Mouse (Mus musculus) limb, embryonic 11.5 days (tissue): ENCODE measurements around the gene Colq. TPM values are rescaled to one million over a fixed set of nuclear protein-coding genes. Genes with fewer than 3 reads are reported as not detected.

ENCODE experiments used
- ATAC-seq: fragments of 200-750 bp; cut with Nextera tagmentation; 2 replicates; pipeline ENCODE4 v1.8.0; 2017; ENCODE audit warnings: low read depth; ENCODE audit not compliant: insufficient number of reproducible peaks, low FRiP score, low TSS enrichment
- DNase-seq: peaks from one replicate; pipeline ENCODE4 v3.0.0-alpha.2; 2015; ENCODE audit warnings: low spot score
- H3K27ac ChIP-seq: fragments of 300-500 bp; sonication (generic); replicated peaks from 2 replicates; pipeline ENCODE4 v1.5.1; 2014; ENCODE audit warnings: low read depth, mild to moderate bottlenecking, low read length
- H3K27me3 ChIP-seq: fragments of 300-500 bp; sonication (generic); 2 replicates; pipeline ENCODE4 v1.6.1; 2014; ENCODE audit warnings: mild to moderate bottlenecking, low read length, mixed read lengths; ENCODE audit not compliant: control insufficient read depth, insufficient read depth
- H3K36me3 ChIP-seq: fragments of 300-500 bp; sonication (generic); 2 replicates; pipeline ENCODE4 v1.6.1; 2014; ENCODE audit warnings: mild to moderate bottlenecking, low read length, moderate library complexity, mixed read lengths; ENCODE audit not compliant: control insufficient read depth, insufficient read depth
- H3K4me1 ChIP-seq: fragments of 300-500 bp; sonication (generic); 2 replicates; pipeline ENCODE4 v1.6.1; 2014; ENCODE audit warnings: low read length, mixed read lengths; ENCODE audit not compliant: control insufficient read depth, insufficient read depth
- H3K4me2 ChIP-seq: fragments of 300-500 bp; sonication (generic); 2 replicates; pipeline ENCODE4 v1.6.1; 2014; ENCODE audit warnings: low read depth, mild to moderate bottlenecking, moderate library complexity; ENCODE audit not compliant: severe bottlenecking
- H3K4me3 ChIP-seq: fragments of 300-500 bp; sonication (generic); 2 replicates; pipeline ENCODE4 v1.5.1; 2014; ENCODE audit warnings: low read depth, low read length
- H3K9ac ChIP-seq: fragments of 300-500 bp; sonication (generic); 2 replicates; pipeline ENCODE4 v1.6.1; 2014; ENCODE audit warnings: mild to moderate bottlenecking, low read length
- H3K9me3 ChIP-seq: fragments of 300-500 bp; sonication (generic); 2 replicates; pipeline ENCODE4 v1.6.1; 2016; ENCODE audit warnings: low read length; ENCODE audit not compliant: control insufficient read depth
- WGBS: fragments of 180-500 bp; shearing (Covaris S2); extraction: QIAGEN DNeasy Blood & Tissue Kit; methylation state at CpG from one replicate; pipeline ENCODE4 v1.1.7; 2014; 5-methylcytosine and 5-hydroxymethylcytosine counted together
- polyA plus RNA-seq: library from polyadenylated mRNA; unstranded; fragments of >200 nt; fragmentation: Nextera tagmentation; extraction: Ambion mirVana; gene quantifications from 2 replicates; pipeline ENCODE4 v1.2.1, GENCODE M21; 2014

The Colq gene
- polyA plus RNA-seq, 1 experiment from 2014 or later, result 0.51 TPM

DNA sequence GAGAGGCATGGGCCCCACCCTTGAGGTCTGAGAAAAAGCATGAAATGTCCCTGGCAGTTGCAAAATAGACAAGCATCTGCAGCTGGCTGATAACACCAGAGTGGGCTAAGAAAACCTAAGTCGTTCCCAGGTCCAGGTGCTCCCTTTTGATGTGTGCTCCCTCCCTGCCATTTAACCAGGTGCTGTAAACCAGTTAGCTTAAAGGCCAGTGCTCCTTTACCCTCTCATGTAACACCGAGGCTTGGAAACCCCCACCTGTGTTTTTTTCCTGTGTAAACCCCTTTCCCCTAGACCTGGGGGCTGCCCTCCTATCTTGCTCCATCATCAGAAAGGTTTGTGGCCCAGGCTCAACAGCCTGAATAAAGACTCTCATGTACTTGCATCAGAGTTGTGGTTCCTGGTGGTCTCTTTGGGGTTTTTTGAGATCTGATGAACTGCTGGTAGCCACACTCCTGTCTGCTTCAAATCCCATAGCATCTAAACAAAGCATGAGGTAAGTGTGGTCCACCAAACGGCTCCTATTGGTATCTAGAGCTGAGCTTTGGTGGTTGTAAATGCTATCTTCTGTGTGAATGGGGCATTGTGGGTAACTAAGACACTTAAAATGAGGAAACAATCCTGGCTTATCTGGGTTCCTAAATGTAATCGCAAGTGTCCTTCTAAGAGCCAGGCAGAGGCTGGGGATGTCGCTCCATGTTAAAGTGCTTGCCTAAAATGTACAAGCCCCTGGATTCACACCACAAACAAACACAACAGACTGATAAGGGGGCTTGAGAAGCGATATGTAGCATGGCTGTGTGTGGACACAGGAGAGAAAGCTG lies 20.8 kb downstream of the Colq start:
- 57% methylated on average over 6 of the region's 6 CpGs for WGBS
- Histone ChIP-seq H3K4me2 (no peak overlapping the region), H3K4me3 (no peak overlapping the region)

DNA sequence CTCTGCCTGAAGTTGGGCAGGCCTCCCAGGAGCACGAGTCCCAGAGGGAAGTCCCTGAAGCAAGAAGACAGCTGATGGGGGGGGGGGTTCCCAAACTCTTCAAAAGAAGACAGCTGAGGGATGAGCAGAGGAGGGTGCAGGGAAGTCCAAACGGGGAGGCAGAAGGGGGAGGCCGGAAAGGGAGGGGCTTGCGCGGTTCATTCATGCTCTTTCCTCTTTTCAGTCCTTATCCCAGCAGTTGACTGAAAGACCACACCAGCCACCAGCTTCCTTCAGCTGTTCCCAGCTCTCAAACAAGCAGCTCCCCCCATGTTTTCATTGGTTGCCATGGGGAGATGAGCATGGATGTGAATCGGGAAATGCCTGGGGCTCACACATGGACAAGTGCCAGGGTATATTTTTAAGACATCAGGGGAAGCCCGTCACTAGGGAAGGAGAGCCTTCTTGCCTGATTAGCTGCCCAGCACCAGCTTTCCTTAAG lies 22.0 kb downstream of the Colq start:
- Histone ChIP-seq H3K4me3 (no peak overlapping the region), H3K36me3 (no peaks in the 10 kb centered on the region), H3K9me3 (no peaks in the 10 kb centered on the region), H3K9ac (no peak overlapping the region), H3K27me3 (no peaks in the 10 kb centered on the region), H3K27ac (no peak overlapping the region), H3K4me2 (no peak overlapping the region), H3K4me1 (peaks cover 10% of the 10 kb centered on the region)
- ATAC-seq (no peak), DNase-seq (no peak)
- 78% methylated on average over 7 of the region's 7 CpGs for WGBS

More for the DNA sequence above, 20.8 kb downstream of the Colq start:
- Histone ChIP-seq H3K4me1 (peaks cover 1% of the 10 kb centered on the region), H3K27ac (no peak overlapping the region), H3K9ac (no peak overlapping the region), H3K9me3 (no peaks in the 10 kb centered on the region), H3K27me3 (no peaks in the 10 kb centered on the region), H3K36me3 (no peaks in the 10 kb centered on the region)
- ATAC-seq, result no peak
- no peak for DNase-seq

GRCm38 (mm10) chr14:31565478-31566212 lies 25.5 kb downstream of the Colq start:
- no peaks in the 10 kb centered on the region for H3K36me3 ChIP-seq
- no peak for DNase-seq
- peak overlapping the region; percentile 77 for H3K27ac ChIP-seq
- no peak for ATAC-seq
- peaks cover 12% of the 10 kb centered on the region for H3K4me1 ChIP-seq
- H3K9ac ChIP-seq, result no peak overlapping the region
- no peaks in the 10 kb centered on the region for H3K9me3 ChIP-seq
- no peak overlapping the region for H3K4me3 ChIP-seq
- 42% methylated on average over 9 of the region's 9 CpGs for WGBS
- no peaks in the 10 kb centered on the region for H3K27me3 ChIP-seq
- no peak overlapping the region for H3K4me2 ChIP-seq

GRCm38 (mm10) chr14:31564452-31565179 lies 26.5 kb downstream of the Colq start:
- DNase-seq, result peak; percentile 72
- H3K4me3 ChIP-seq, result no peak overlapping the region
- H3K9ac ChIP-seq, result no peak overlapping the region; the same call in 1 of the 2 replicates
- H3K36me3 ChIP-seq, result no peaks in the 10 kb centered on the region
- no peaks in the 10 kb centered on the region for H3K27me3 ChIP-seq
- H3K27ac ChIP-seq, result peak overlapping the region; percentile 77
- no peak overlapping the region for H3K4me2 ChIP-seq
- ATAC-seq, result 0 out of 2 replicates have a peak, but pooled peaks have one; percentile 60
- peaks cover 14% of the 10 kb centered on the region for H3K4me1 ChIP-seq
- WGBS, result 9% methylated on average over 6 of the region's 6 CpGs
- no peaks in the 10 kb centered on the region for H3K9me3 ChIP-seq

DNA sequence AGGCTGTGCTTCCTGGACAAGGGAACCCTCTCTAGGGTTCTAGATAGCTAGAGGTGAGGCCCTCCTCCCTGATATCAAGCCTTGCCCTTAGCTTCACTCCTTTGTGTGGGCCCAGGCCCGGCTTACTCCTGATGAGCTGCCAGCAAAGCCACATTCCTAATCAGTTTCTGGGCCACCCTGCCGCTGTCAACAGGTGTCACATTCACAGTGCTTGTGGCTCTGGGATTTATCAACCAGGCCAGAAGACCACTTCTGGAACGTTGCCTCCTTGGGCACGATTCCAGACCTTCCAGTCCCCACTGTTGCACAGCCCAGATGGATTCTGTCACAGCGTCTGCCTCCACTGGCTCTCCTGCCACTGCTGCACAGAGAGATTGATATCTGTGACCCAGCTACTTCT lies 30.3 kb downstream of the Colq start:
- Histone ChIP-seq H3K27ac (no peak overlapping the region), H3K4me3 (no peak overlapping the region), H3K4me1 (peaks cover 14% of the 10 kb centered on the region), H3K4me2 (no peak overlapping the region), H3K27me3 (no peaks in the 10 kb centered on the region), H3K36me3 (no peaks in the 10 kb centered on the region), H3K9me3 (no peaks in the 10 kb centered on the region), H3K9ac (no peak overlapping the region)
- ATAC-seq (no peak), DNase-seq (peak; percentile 32)
- WGBS, result 31% methylated on average over 5 of the region's 5 CpGs

- 68% methylated on average over 5 of the region's 5 CpGs for WGBS
- H3K36me3 ChIP-seq, result no peaks in the 10 kb centered on the region
- no peak overlapping the region for H3K4me2 ChIP-seq
- no peak overlapping the region for H3K9ac ChIP-seq
- DNase-seq (no peak), ATAC-seq (no peak)
- peaks cover 7% of the 10 kb centered on the region; the same call in 1 of the 2 replicates for H3K4me1 ChIP-seq
- H3K27ac ChIP-seq, result no peak overlapping the region
- H3K4me3 ChIP-seq, result no peak overlapping the region
- no peaks in the 10 kb centered on the region for H3K27me3 ChIP-seq
- H3K9me3 ChIP-seq, result no peaks in the 10 kb centered on the region
Observed at GRCm38 (mm10) chr14:31559216-31559615, 31.9 kb downstream of the Colq start.

- Histone ChIP-seq H3K4me3 (no peak overlapping the region), H3K27ac (no peak overlapping the region), H3K9ac (no peak overlapping the region), H3K36me3 (no peaks in the 10 kb centered on the region), H3K9me3 (no peaks in the 10 kb centered on the region), H3K4me1 (peaks cover 7% of the 10 kb centered on the region; the same call in 1 of the 2 replicates), H3K27me3 (no peaks in the 10 kb centered on the region), H3K4me2 (no peak overlapping the region)
- ATAC-seq (no peak), DNase-seq (no peak)
- 67% methylated on average over 9 of the region's 9 CpGs for WGBS
Observed at GRCm38 (mm10) chr14:31557784-31558183, 33.4 kb downstream of the Colq start.

DNA sequence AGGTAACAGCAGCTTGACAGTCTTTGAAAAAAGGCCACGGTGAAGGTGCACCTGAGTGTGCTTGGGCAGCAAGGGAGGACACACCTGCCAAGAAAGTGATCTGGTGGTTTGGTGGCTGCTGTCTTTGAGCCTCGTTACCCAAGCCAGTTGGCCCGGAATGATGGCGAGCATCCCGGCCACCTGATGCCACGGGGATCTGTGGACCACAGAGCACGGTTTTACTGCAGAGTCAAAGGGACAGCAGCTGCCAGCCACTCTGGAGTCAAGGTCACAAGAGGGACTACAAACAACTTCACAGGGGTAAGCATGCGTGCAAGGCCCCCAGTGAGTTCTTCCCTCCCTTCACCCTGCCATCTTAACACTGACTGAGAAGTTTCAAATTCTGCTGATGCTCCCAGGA lies 33.9 kb downstream of the Colq start:
- Histone ChIP-seq H3K4me3 (no peak overlapping the region), H3K4me2 (no peak overlapping the region), H3K27me3 (no peaks in the 10 kb centered on the region), H3K9ac (no peak overlapping the region), H3K36me3 (no peaks in the 10 kb centered on the region), H3K4me1 (peaks cover 7% of the 10 kb centered on the region; the same call in 1 of the 2 replicates), H3K9me3 (no peaks in the 10 kb centered on the region), H3K27ac (no peak overlapping the region)
- ATAC-seq, result no peak
- WGBS, result 82% methylated on average over 8 of the region's 8 CpGs
- no peak for DNase-seq
